Mouse (Mus musculus) liver, embryonic 11.5 days (tissue): ENCODE data around the gene Ppp1r32. TPM values are rescaled to one million over a fixed set of nuclear protein-coding genes. Genes with fewer than 3 reads are reported as not detected.

Source experiments
- ATAC-seq: fragments of 200-750 bp; cut with Nextera tagmentation; replicated peaks from 2 replicates; pipeline ENCODE4 v1.8.0; 2017; ENCODE audit warnings: moderate number of reproducible peaks, mild to moderate bottlenecking, moderate TSS enrichment, moderate library complexity; ENCODE audit not compliant: low FRiP score
- DNase-seq: peaks from one replicate; pipeline ENCODE4 v3.0.0-alpha.2; 2017; ENCODE audit warnings: low spot score
- H3K27ac ChIP-seq: fragments of 300-500 bp; sonication (generic); 2 replicates; pipeline ENCODE4 v1.5.1; 2014; ENCODE audit warnings: mild to moderate bottlenecking, low read depth, low read length, control low read depth
- H3K27me3 ChIP-seq: fragments of 300-500 bp; sonication (generic); replicated peaks from 2 replicates; pipeline ENCODE4 v1.6.1; 2014; ENCODE audit warnings: low read length, mixed read lengths; ENCODE audit not compliant: control insufficient read depth, insufficient read depth
- H3K36me3 ChIP-seq: fragments of 300-500 bp; sonication (generic); 2 replicates; pipeline ENCODE4 v1.6.1; 2014; ENCODE audit warnings: mild to moderate bottlenecking, low read length, moderate library complexity, mixed read lengths; ENCODE audit not compliant: control insufficient read depth, insufficient read depth
- H3K4me1 ChIP-seq: fragments of 300-500 bp; sonication (generic); replicated peaks from 2 replicates; pipeline ENCODE4 v1.6.1; 2014; ENCODE audit warnings: low read length, mixed read lengths; ENCODE audit not compliant: control insufficient read depth, insufficient read depth
- H3K4me2 ChIP-seq: fragments of 300-500 bp; sonication (generic); 2 replicates; pipeline ENCODE4 v1.6.1; 2014; ENCODE audit warnings: mild to moderate bottlenecking, control low read depth, moderate library complexity
- H3K4me3 ChIP-seq: fragments of 300-500 bp; sonication (generic); 2 replicates; pipeline ENCODE4 v1.5.1; 2014; ENCODE audit warnings: low read depth, low read length, control low read depth
- H3K9ac ChIP-seq: fragments of 300-500 bp; sonication (generic); 2 replicates; pipeline ENCODE4 v1.6.1; 2014; ENCODE audit warnings: low read depth, low read length, control low read depth
- H3K9me3 ChIP-seq: fragments of 300-500 bp; sonication (generic); 2 replicates; pipeline ENCODE4 v1.6.1; 2016; ENCODE audit warnings: low read length, inconsistent platforms, mixed read lengths; ENCODE audit not compliant: control insufficient read depth
- WGBS: fragments of 180-500 bp; shearing (Covaris S2); extraction: QIAGEN DNeasy Blood & Tissue Kit; methylation state at CpG from one replicate; pipeline ENCODE4 v1.1.7; 2014; 5-methylcytosine and 5-hydroxymethylcytosine counted together
- polyA plus RNA-seq: library from polyadenylated mRNA; unstranded; fragments of >200 nt; fragmentation: Nextera tagmentation; extraction: Ambion mirVana; gene quantifications from 2 replicates; pipeline ENCODE4 v1.2.1, GENCODE M21; 2014

Ppp1r32 gene
- polyA plus RNA-seq, 1 experiment from 2014 or later = 0.12 TPM

GRCm38 (mm10) chr19:10425484-10426270, 57.1 kb downstream of the Ppp1r32 start:
- Histone ChIP-seq H3K4me1 (peaks cover 5% of the 10 kb centered on the region; the same call in 1 of the 2 replicates), H3K4me3 (no peak overlapping the region)

GRCm38 (mm10) chr19:10424751-10425150, 58.0 kb downstream of the Ppp1r32 start:
- no peak overlapping the region for H3K4me2 ChIP-seq
- DNase-seq (no peak), ATAC-seq (no peak)
- H3K9me3 ChIP-seq = no peaks in the 10 kb centered on the region
- H3K27me3 ChIP-seq = peaks cover 49% of the 10 kb centered on the region
- no peak overlapping the region for H3K4me3 ChIP-seq
- 65% methylated on average over 1 of the region's 1 CpGs for WGBS
- no peak overlapping the region for H3K9ac ChIP-seq
- no peak overlapping the region for H3K27ac ChIP-seq
- peaks cover 5% of the 10 kb centered on the region; the same call in 1 of the 2 replicates for H3K4me1 ChIP-seq
- H3K36me3 ChIP-seq = no peaks in the 10 kb centered on the region

More at GRCm38 (mm10) chr19:10425484-10426270, 57.1 kb downstream of the Ppp1r32 start:
- Histone ChIP-seq H3K9ac (no peak overlapping the region), H3K27ac (no peak overlapping the region), H3K9me3 (no peaks in the 10 kb centered on the region), H3K4me2 (no peak overlapping the region), H3K27me3 (peaks cover 44% of the 10 kb centered on the region), H3K36me3 (no peaks in the 10 kb centered on the region)
- DNase-seq = no peak
- WGBS = 47% methylated on average over 13 of the region's 13 CpGs
- no peak for ATAC-seq

Other genes with a start within 250 kb of the Ppp1r32 start
- gene Myrf, start 242.2 kb downstream of the Ppp1r32 start, polyA plus RNA-seq = 23.8 and 24.1 TPM in 2 replicates
- gene Dagla, start 178.1 kb downstream of the Ppp1r32 start, polyA plus RNA-seq = 0.77 and 0.82 TPM in 2 replicates
- 1.2 and 1.4 TPM in 2 replicates for gene Syt7, start 93.8 kb downstream of the Ppp1r32 start, polyA plus RNA-seq
- 0.14 TPM in 1 of 2 replicates, not detected in the other for gene Lrrc10b, start 25.5 kb downstream of the Ppp1r32 start, polyA plus RNA-seq
- gene Cpsf7, start 42.3 kb upstream of the Ppp1r32 start, polyA plus RNA-seq = 42.6 and 44.8 TPM in 2 replicates
- 60.4 and 63.0 TPM in 2 replicates for gene Sdhaf2, start 43.2 kb upstream of the Ppp1r32 start, polyA plus RNA-seq
- gene Tmem216, start 73.3 kb upstream of the Ppp1r32 start, polyA plus RNA-seq = 33.7 and 35.9 TPM in 2 replicates
- 14.9 and 18.5 TPM in 2 replicates for gene Cyb561a3, start 94.2 kb upstream of the Ppp1r32 start, polyA plus RNA-seq
- 32.6 and 33.3 TPM in 2 replicates for gene Tmem138, start 94.4 kb upstream of the Ppp1r32 start, polyA plus RNA-seq
- gene Ddb1, start 122.4 kb upstream of the Ppp1r32 start, polyA plus RNA-seq = 311 and 347 TPM in 2 replicates
- gene Tkfc, start 122.7 kb upstream of the Ppp1r32 start, polyA plus RNA-seq = 16.1 and 16.2 TPM in 2 replicates
- 7.8 and 10.4 TPM in 2 replicates for gene Vwce, start 151.3 kb upstream of the Ppp1r32 start, polyA plus RNA-seq
- not detected in 2 replicates for gene Pga5, start 195.1 kb upstream of the Ppp1r32 start, polyA plus RNA-seq
- gene Vps37c, start 205.8 kb upstream of the Ppp1r32 start, polyA plus RNA-seq = 23.2 TPM in 2 replicates